Mouse (Mus musculus): ENCODE data around the gene Hdac1.

DNA sequence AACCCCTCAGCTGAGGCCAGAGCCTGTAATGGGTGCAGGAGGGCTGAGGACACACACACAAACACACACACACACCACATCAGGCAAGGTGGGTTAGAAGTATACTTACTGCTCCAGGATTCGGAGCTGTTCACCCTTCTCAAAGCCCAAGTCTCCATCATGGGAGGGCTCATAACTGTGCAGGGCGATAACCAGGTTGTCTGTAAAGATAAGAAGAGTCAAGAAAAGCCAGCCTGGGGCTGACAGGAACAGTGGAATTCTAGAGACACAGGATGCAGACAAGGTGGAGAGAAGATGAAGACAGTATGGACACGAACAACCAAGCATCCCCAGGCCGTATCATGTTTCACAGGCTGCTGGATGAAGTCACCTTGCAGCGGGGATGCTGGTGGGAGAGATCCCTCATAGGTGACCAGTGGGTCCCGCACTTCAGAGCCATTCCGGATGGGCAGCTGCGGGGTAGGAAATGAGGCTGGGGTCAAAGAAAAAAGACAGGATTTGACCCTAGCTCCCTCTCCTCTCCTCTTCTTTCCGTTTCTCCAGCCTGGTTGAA, 14.8 kb upstream of the Hdac1 start:
- no peak for TF ChIP-seq POLR2A (IDR thresholded peaks at IDR 0.05; ENCODE audit: low read depth, low read length)
- no peak for TF ChIP-seq CTCF (conservative IDR thresholded peaks at IDR 0.05; ENCODE audit: insufficient read depth, insufficient read length, low read depth, low read length)
